Mouse (Mus musculus) kidney, postnatal 36 days (tissue): ENCODE measurements around the gene Rab44.
"Not testable (repeated sequence)": the region's sequence is repeated elsewhere in the genome, so short reads cannot be mapped to it uniquely, and the experiment has no call there.

Experiments used
- DNase-seq, 2 experiments: peaks; one replicate each; pipeline ENCODE4 v3.0.0; 2021 to 2022; ENCODE audit warnings: mixed read lengths in 2 of 2

Gene Rab44

DNA sequence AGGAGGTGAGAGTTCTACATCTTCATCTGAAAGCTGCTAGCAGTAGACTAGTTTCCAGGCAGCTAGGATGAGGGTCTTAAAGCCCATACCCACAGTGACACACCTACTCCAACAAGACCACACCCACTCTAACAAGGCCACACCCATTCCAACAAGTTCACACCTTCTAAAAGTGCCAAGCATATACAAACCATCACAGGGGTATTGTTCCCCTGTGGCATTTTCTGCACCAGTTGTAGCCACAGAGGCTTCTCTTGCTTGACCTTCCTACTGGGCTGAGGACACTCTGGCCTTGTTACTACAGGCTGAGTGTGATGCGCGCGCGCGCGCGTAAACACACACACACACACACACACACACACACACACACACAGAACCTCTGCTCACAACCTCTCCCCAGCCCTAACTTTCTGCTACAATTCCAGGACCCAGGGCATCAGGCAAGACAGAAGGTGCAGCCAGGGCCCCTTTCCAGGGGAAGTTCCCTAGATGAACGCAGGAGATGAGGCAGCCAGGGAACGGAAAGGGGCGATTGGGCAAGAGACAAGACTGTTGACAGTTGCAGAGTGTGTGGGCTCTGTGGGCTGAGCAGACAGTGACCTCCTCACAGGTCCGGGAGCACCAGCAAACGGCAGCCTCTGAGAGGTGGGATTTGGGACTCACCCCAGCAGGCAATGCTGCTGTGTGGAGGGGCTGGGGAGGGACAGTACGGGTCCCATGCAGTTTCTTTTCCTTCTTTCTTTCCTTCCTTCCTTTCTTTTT, at the start of gene Rab44:
Gene Rab44, plus strand, starts transcription at position 555 of the 762 bp plus-strand sequence.
- peak in 1 of 2 experiments; percentile 0 for DNase-seq

DNA sequence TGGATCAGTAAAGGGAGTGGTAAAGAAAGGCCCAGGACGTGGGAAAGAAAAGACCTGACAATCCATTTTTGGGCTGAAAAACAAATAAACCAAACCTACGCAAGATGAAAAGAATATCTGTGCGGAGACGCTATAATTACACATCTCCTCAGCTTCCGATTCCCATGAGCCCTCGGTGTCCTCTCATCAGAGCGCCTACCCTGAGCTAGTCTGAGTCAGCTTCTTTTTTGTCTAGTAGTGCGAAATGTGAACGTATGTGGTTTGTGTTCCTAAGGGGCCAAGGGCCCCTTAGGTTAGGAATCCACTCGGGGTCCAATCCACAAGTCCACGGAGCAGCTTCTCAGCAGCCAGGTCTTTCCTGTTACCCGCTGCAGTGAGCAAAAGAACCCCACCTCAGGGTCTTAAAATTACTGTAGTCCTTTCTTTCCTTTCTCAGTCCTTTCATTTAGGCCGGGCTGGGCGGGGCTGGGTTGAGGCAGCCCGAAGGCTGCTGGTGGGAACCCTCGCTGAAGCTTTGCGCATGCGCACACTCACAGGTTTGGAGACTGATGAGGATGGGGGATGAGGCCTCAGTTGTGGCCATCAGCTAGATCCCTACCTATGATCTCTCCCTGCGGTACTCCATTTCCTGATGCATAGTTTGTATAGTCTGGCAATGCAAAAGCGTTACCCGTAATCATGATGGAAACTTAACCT, 48.6 kb upstream of the Rab44 start:
- DNase-seq = no peak

DNA sequence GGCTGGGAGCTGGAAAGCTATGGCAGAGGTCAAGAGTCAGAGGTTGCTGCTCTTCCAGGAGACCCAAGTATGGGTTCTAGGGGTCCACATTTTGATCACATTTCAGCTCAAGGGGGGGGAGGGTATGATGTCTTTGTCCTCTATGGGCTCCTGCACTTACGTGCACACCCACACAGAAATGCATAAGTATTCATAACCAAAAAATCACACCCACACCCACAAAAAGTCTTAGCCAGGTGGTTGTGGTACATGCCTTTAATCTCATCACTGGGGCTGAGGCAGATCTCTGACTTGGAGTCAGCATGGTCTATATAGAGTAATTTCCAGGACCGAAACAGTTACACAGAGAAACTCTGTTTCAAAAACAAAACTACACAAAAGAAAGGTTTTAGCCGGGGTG, 48.0 kb upstream of the Rab44 start:
- DNase-seq = no peak

DNA sequence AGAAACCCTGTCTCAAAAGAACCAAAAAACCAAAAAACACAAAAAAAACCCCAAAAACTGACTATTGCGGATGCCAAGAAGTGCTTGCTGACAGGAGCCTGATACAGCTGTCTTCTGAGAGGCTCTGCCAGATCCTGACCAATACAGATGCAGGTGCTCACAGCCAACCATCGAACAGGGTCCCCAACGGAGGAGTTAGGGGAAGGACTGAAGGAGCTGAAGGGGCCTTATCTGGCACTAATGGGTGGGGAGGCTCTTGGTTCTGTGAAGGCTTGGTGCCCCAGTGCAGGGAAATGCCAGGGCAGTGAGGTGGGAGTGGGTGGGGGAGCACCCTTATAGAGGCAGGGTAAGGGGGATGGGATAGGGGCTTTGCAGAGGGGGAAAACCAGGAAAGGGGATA, 46.5 kb upstream of the Rab44 start:
- DNase-seq = not testable (repeated sequence)

DNA sequence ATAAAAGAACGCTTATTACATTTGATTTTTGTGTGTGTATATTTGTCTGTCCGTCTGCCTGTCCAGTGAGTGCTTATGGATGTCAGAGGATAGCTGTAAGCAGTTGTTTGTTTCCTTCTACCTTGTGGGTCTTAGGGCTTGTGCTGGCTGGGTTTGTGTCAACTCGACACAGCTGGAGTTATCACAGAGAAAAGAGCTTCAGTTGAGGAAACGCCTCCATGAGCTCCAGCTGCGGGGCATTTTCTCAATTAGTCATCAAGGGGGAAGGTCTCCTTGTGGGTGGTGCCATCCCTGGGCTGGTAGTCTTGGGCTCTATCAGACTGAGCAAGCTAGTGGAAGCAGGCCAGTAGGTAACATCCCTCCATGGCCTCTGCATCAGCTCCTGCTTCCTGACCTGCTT, 46.1 kb upstream of the Rab44 start:
- DNase-seq = no peak

DNA sequence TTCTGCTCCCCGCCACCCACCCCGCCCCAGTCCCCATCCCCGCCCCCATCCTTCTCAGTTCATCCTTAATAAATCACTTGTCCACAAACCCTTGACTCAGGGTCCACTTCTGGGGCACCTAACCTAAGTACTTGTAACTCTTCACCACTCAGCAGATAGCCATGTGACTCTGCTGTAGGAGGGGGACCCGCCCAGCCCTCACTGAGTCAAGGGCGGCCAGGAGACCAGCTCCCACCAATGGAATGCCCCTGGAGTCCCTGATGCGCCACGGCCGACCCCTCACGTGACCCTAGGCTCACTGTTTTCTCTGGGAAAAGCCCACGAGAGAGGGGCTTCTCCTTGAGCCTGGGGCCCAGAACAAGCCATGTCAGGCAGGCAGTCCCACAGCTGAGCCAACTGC, 44.9 kb upstream of the Rab44 start:
- peak; percentile 34 to 37 for DNase-seq

DNA sequence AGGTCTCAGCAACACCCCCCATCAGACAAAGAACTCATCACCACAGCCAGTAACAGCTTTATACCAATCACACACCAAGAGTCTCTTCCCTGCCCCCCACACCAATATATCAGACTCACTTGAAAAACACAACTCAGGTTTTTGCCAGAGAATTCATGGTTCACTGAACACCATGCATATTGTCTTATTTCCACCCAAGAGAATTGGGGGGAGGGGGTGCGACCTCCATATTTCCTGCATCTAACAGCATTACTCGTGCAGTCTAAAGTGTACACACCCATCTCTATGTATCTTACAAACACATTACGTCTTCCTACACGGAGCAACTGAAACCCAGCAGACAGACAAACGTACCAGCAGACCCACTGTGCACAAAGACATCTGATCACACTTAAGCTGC, 42.1 kb upstream of the Rab44 start:
- no peak for DNase-seq

DNA sequence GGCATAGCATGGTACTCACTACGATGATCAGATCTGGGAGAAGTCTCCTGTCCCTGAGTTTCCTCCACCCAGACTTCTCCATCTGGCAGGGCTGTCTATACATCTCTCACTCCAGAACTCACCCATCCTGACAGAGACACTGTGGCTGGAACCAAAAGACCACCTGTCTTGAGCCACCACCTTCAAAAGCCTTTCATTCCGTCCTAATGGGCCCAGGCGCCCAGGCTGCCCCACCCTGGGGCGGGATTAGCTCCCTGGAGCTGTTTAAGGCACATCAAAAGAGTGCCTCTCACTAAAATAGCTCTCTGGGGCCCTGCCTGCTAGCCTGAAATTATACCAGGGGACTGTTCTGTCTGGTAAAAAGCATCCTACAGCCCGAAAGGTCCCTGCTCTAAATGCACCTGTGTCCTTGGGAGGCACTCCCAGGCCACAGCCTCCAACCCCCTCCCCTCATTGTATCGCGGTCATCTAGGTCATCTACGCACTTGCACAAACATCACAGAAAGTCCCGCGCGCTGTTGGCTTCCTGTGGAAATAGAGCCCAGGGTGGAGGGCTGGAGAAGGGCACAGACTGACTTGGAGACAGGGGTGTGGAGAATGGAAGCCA, 41.1 kb upstream of the Rab44 start:
- no peak for DNase-seq

DNA sequence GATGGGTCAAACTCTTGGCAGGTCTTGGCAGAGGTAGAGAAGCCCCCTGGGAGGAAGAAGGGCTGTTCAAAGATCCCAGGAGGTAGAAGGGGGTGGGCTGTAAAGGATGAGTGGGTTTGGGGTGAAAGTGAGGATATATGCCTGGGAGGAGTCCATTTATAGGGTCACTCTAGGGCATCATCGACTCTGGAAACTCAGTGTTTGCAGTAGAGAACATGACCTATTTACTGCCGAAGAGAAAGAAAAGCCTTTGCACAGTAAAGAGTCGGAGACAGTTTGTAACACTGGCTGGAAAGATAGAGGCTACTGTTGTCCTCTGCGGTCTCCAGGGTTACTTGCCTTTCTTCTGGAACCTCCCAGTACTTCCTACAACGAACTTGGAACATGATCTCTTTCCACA, 40.6 kb upstream of the Rab44 start:
- no peak for DNase-seq

DNA sequence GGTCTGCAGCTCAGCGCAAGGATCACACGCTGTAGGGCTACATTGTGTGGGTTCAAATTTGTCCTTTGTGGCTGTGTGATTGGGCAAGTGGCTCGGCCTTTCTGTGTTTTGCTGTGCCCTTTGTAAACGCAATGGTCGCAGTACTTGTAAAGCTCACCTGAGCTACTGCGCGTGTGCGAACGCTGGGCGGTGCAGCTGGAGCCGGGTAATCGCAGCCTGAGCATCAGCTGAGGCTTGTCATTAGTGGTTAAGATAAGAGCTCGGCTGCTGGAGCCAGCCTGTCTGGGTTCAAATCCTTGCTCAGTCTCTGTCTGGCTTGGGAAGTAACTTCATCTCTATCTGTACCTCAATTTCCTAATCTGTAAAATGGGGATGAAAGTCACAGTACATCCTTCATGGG, 39.9 kb upstream of the Rab44 start:
- no peak for DNase-seq

DNA sequence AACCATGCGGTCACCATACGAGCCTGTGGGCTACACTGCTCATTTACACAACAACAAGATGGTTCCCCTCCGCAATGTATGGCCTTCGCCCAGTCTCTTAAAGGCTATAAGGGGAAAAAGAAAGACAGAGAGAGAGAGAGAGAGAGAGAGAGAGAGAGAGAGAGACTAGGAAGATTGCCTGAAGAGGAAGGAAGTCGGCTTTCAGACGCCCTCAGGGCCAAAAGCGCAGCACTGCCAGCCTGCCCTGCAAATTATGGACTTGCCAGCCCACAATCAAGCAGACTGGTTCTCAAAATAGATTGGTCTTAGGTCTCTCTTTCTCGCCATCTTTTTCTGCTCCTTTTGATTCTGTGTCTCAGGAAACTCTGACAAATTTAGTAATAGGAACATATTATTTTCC, 37.7 kb upstream of the Rab44 start:
- no peak for DNase-seq

DNA sequence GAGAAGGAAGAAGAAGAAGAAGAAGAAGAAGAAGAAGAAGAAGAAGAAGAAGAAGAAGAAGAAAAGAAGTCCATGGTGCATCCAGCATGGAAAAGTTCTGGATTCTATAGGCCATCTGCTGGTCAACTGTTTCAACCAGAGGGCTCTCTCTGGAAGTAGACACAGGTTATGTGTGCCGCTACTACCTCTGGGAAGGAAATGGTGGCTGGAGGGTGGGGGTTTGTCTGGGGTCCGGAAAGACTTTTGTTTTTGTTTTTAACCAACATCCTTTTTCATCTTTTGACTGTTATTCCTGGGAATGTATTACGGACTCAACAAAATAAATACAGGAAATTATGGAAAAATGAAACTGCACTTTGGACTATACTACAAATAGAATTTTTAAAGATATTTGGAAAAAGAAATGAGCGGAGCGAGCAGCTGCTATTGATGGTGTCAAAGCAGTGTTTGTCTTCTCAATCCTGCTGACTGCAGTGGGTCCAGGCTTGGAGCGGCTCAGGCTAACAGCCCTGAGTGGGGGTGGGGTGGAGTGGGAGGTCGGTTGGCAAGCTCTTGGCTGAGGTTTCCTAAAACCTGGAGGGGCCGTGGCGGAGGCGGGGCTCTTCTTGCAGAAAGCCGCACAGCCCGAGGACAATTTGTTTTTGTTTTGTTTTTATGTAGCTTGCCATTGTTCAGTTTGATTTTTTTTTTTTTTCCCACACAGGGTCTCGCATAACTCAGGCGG, 36.0 kb upstream of the Rab44 start:
- DNase-seq = peak; percentile 48 to 69

DNA sequence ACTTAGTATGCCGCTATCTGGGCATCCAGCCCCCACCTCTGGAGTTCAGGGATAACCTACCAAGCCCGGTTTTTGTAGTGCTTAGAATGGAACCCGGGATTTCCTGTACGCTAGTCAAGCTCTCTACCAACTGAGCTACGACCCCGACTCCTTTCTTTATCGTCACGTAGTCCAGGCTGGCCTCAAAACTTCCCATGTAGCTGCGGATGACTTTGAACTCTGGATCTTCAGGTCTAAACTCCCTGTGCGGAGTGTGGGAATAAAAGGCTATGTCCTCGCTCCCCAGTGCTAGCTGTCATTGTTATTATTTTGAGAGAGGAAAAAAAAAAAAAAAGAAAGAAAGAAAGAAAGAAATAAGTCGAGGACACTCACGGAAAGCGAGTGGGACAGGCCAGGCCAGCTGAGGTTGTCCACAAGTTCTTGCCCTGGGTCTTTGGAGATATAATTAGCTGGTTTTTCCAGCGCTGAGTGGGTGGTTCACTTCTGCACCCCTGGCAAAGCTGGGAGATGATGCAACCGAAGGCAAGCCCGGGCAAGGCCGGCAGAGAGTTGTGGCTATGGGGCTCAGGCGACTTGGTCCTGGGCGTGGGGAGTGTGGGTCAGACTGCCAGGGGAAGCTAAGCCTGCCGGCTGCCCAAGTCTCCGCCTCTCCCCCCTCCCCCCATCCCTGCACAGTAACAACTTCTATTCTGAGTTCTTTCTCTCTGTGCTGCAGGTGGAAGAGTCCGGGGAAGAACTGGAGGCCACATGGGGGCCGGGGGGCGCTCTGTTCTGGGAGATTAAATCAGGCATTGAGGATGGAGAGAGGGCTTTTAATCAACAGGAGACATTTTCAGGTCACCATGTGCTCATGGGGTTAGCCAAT, 35.2 kb upstream of the Rab44 start:
- DNase-seq = peak; percentile 38 to 41

DNA sequence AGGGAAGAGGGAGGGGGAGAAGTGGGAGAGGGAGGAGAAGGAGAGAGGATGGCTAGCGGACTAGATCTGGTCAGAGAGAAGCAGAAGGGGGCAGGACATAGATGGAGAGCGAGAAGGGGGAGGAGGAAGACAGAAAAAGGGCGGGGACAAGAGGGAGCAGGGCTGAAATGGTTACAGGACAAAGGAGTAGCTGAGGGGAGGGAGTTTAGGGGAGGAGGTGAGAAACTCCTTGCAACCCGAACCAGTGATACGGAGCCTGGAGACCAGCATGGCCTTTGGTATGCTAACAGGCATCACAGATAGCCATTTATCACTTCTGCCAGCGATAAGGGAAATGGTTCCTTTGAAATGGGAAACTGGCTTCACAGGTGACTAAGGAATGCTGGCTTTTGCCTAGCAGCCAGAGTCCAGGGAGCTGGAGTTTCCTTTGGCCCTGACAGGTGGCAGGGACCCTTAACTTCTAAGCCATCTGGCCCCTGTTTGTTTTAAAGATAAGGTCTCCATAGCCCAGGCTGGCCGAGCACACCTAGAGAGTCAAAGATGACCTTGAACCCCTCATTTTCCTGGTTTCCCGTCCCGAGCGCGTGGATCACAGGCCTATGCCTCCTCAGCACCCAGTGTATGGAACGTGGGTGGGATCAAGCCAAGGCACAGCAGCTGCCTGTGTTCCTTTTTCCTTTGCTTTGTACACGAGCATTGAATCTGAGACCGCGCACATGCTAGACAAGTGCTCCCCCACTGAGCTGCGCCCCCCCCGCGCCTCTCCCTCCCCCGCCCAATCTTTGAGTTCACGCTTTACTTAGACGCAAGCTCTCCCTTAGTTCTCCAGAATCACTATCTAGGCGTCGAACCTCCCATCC, 33.0 kb upstream of the Rab44 start:
- DNase-seq = no peak

DNA sequence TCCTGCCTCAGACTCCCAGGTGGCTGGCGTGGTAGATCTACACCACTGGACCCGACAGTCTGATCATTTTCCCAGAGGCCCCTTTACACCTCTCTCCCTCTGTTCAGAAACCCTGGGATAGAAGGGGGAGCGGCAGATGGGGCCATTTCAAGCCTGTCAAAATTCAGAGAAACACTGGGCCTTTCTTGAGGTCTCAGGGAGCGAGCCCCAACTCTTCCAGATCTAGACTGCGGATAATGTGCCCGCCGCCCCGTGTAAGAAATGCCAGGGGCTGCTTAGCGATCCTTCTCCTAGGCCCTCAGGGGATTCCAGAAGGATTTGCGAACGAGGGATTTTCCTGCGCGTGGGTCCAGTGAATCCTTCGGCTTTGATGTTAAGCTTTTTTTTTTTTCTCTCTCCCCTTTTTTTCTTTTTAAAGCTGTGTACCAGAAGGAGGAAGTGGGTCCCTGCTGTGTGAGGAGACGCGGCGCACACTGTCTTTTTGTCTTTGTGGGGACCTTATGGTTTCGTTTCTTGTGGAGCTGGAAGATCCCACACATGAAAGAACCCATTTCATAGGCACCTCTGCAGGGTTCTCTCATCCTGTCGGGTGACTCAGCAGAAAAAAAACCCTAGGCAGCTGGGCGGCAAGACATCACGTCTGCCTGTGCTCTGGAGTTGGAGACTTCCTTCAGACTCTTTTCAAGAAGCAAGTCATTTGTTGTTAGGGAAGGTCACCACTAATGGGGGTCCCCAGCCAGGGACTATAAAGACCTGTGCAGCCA, 32.1 kb upstream of the Rab44 start:
- no peak for DNase-seq

DNA sequence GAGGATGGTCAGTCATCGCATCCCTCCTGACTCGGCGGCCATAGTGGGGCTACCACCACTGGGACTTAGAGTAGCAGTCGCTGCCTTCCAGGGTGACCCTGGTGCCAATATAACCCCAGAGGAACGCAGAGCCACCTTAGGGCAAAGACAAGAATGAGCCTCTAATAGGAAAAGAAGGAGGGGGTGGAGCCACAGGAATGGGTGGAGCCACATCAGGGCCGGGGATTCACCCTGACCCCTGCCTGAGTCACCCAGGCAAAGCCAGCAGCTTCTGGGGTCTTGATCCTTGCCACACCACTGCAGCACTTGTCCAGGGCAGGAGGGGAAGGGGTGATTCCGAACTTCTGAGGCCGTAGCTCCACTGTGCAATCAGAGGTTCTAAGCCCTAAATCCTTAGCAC, 30.4 kb upstream of the Rab44 start:
- DNase-seq = no peak

DNA sequence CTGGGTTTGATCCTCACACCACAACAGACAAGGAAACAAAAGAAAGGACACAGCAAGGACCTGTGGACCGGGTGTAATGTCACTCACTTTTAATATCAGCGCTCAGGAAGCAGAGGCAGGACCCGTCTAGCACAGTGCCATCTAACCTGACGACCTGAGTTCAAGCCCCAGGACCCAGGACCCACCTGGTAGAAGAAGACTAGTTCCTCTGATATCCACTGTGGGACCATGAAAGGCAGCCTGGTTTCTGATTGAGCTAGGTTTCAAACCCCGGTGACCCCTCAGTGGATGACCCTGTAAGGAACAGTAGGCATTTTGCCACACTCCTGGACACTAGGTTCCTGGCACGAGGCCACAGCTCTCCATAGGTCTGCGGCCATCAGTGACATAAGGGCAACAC, 29.3 kb upstream of the Rab44 start:
- DNase-seq = no peak

DNA sequence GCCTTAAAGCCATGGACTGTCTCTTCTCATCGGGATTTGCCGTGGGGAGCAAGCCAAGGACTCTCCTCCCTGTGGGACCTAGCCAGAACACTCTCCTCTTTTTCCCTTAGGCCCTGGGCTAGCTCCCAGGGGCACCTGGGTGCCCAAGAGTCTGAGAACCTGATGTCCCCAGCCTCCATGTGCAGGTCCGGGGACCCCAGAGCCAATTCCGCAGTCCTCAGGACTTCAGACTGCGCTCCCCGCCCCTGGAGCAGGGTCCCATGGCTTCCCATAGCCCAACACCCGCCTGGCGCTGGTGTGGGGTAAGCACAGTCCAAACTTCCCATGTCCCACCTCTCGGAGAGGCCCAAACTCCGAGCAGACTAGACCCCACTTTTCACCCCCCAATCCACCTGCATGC, 28.7 kb upstream of the Rab44 start:
- no peak for DNase-seq

DNA sequence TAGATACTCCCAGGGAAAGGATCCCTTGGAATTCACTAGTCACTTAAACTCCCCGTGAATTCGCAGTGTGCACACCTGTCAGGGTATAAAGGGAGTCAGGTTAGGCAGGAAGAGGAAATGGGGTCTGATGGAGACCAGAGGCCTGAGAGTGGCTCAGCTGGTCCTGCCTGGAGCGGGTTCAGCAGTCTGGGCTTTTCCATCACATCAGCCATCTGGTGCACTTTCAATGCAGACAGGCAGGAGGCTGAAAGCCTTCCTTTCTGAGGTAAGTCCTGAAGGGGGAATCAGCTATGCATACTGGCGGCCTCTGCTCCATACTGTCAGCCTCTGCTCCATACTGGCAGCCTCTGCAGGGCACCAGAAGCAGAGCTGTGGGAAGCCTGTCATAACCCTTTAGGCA, 27.0 kb upstream of the Rab44 start:
- DNase-seq = peak in 1 of 2 experiments; percentile 0

DNA sequence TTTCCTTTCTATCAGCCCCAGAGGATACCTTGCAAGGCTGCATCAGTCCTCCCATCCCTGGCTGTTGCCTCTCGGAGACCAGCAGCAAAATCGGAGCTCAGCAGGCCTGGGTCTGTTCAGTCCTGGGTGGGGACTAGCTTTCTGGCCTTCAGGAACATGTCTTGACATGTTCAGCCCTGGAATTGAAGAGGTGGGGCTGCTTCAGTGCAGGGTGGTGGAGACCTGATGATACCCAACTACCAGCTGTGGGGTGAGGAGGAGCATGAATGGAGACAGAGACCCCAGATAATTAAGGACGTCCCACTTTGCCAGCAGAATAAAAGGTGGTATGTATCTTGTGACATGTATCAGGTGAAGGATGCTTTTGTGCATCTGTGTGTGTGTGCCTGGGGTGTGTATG, 23.2 kb upstream of the Rab44 start, which contains the start of gene Cdkn1a:
Gene Cdkn1a, plus strand, starts transcription at position 201 of the 400 bp plus-strand sequence.
- peak in 1 of 2 experiments; percentile 0 for DNase-seq
